ENCODE assay signal across 8 mouse cellular contexts in the genomic region with DNA sequence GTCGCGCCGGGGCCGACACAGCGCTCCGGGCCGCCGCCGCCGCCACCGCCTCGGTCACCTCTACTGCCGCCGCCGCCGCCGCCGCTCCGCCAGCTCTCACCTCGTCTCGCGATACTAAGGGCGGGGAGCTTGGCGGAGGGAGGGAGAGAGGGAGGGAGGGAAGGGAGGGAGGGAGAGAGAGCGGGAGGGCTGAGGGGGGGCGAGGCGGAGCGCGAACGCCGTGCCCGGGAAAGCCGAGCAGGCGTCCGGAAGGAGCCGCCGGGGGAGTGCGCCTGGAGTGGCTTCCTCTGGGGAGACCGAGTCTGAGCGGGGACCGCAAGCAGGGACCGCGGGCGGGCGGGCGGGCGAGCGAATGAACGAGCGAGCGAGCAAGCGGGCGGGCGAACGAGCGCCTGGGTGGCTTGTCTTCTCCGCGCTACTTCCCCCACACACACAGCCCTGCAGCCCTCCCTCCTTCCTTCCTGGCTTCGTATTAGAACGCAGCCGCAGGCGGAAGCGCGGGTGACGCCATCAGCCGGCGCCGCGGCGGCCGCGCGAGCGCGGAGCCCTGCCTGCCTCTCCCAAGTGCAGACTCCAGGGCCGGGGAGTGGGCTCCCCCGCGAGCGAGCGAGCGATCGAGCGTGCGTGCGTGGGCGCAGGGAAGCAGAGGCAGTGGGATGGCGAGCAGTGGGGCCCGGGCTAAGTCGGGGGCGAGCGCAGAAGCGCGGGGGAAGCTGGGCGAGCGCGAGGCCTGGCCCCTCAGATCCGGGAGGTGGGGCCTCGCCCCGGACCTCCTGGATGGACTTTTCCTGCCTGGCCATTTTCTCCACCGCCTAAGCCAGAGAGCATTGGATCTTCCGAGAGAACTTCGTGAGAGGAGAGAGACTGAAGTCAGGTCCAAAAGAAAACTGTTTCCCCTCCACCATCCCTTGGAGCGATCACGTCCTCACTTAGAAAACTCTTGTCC. TPM values are rescaled to one million over a fixed set of nuclear protein-coding genes. Genes with fewer than 3 reads are reported as not detected.
DNase-seq lines count a peak whose midpoint lies in the region; ATAC-seq lines count a peak whose summit lies in the region.

A gene (minus strand): TSS at position 457 of the 946 bp plus-strand sequence.

- H3K9me3 ChIP-seq in hindbrain, embryonic 15.5 days: no peaks in the 10 kb centered on the region

- peak within 1 kb of the TSS; percentile 86 for H3K9ac ChIP-seq in hindbrain, embryonic 15.5 days

- H3K79me2 ChIP-seq in macrophage (ENCODE audit: inconsistent target): peaks cover 55% of the 10 kb centered on the region

- under 1% methylated on average over 61 of the region's 104 CpGs for WGBS in hindbrain, embryonic 15.5 days
- 1% methylated on average over 65 of the region's 104 CpGs for WGBS in macrophage (ENCODE audit: missing documents)

- H3K4me2 ChIP-seq in hindbrain, embryonic 15.5 days: peak within 1 kb of the TSS; percentile 88

- H3K36me3 ChIP-seq in hindbrain, embryonic 15.5 days: no peaks in the 10 kb centered on the region
- H3K36me3 ChIP-seq in macrophage (ENCODE audit: inconsistent target): no peaks in the 10 kb centered on the region

- DNase-seq in R1 (ENCODE audit: low read depth, low spot score): peak; percentile 94
- peak; percentile 96 for DNase-seq in cerebellum, postnatal 25 days
- peak; percentile 90 to 93 for DNase-seq in frontal cortex, postnatal 36 days (ENCODE audit: low spot score in 2 of 2)
- DNase-seq in left cerebral cortex, adult 18-20 months (ENCODE audit: low spot score in 2 of 2): peak; percentile 86 to 94
- peak; percentile 94 for DNase-seq in right cerebral cortex, adult 18-20 months
- DNase-seq in urinary bladder, postnatal 10 days (ENCODE audit: low spot score): peak; percentile 64

- H3K27ac ChIP-seq in hindbrain, embryonic 15.5 days (replicated peaks): peak within 1 kb of the TSS; percentile 100
- H3K27ac ChIP-seq in macrophage: peak within 1 kb of the TSS; percentile 74

- peak within 1 kb of the TSS; percentile 97 for H3K4me3 ChIP-seq in hindbrain, embryonic 15.5 days
- peak within 1 kb of the TSS; percentile 94 for H3K4me3 ChIP-seq in macrophage (ENCODE audit: inconsistent target)

- H3K27me3 ChIP-seq in hindbrain, embryonic 15.5 days: no peaks in the 10 kb centered on the region

- ATAC-seq in hindbrain, embryonic 15.5 days (ENCODE audit: low FRiP score, low read depth): peak; percentile 97

- H3K4me1 ChIP-seq in hindbrain, embryonic 15.5 days (replicated peaks): peaks cover 39% of the 10 kb centered on the region

RNA-seq across cellular contexts. Expression of the gene that starts here (rescaled TPM):
- 26.5 and 28.8 TPM in 2 replicates for polyA plus RNA-seq in hindbrain, embryonic 15.5 days (2015; fragmentation: Nextera tagmentation; extraction: Ambion mirVana)
- total RNA-seq in left cerebral cortex, adult 18-20 months (2021): 100 to 1,000 TPM; 111 to 117 TPM
- total RNA-seq in macrophage (2018; cell fraction: chromatin; rRNA removed): 1,000 to 10,000 TPM in 1 of 26 experiments, 100 to 1,000 TPM in 25; 368 to 1,063 (median 457) TPM
- total RNA-seq in macrophage (2018; cell fraction: cytosol; rRNA removed): 10 to 100 TPM; 60.1 to 93.7 (median 70.4) TPM
- total RNA-seq in macrophage (2018; cell fraction: nucleus; rRNA removed): 100 to 1,000 TPM; 188 to 898 (median 254) TPM
- 35.4 to 87.9 TPM (median 48.7 TPM) in 3 replicates for polyA plus RNA-seq in macrophage (2018)

Comparison
In these comparisons a context has a peak if more than half of its experiments do, and no peak if none do; other contexts are left out.
1. Peak in every context shown above with its lines: DNase-seq, ATAC-seq, H3K4me3 ChIP-seq and H3K27ac ChIP-seq.